Mouse (Mus musculus): ENCODE measurements around the gene Mpdz. TPM values are rescaled to one million over a fixed set of nuclear protein-coding genes. Genes with fewer than 3 reads are reported as not detected.

Gene Mpdz
- polyA plus RNA-seq, 1 experiment: 0.40 TPM

DNA sequence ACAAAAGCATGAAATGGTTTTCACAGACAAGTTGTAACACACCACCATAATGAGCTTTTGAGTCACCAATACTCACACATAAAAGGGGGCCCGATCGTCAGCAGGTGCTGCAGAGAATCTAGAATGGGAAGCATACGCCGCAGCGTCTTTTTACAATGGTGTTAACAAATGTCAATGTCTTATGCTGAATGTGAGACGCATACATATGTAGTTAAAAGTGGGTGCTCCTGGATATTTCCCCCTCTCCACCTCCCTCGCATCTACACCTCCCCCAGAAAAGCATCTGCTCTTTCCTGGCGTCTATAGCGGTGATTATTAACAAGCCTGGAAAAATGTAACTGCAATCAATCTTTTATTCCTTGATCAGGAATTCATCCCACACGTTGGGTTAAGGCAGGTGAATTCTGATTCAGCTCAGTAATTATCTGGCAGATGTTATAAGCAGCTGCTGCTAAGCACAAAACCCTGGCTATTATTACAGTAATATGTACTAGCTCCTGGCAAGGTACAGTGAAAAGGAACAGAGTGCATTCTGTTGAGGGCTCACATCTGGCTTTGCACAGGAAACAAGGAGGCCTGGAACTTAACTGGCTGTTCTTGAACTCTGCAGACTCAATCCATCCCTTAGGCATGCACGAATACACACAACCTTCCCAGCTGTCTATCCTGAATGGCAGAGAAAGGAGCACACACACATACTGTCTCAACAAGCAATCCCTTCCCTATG is 109.6 kb downstream of the Mpdz start:
- no peak for TF ChIP-seq CTCF (IDR thresholded peaks at IDR 0.05; ENCODE audit: low read depth, low read length)
- no peak for TF ChIP-seq POLR2A (IDR thresholded peaks at IDR 0.05; ENCODE audit: borderline replicate concordance, low read depth, low read length)
- Histone ChIP-seq H3K4me1 (ENCODE audit: control insufficient read depth, insufficient read depth, low read length) (no peaks in the 10 kb centered on the region), H3K4me3 (ENCODE audit: insufficient read depth, low read length) (no peak overlapping the region), H3K27ac (ENCODE audit: insufficient read depth, low read depth, low read length) (no peak overlapping the region)

DNA sequence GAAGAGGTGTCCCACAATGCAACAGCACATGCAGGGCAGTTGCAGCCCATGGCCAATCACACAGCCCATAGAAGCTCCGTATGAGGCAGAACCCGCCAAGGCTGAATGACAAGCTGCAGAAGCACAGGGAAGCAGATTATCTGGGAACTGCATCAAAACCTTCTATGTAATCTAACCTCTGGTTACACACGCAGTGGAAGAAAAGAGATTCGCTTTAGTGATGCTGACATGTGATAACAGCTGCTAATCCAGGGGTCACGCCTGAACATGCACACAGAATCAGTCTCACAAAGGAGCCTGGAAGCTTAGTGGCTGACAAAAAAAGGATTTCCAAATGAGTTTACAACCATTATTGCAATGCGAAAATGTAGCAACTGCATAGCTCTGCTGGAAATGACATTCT is 110.2 kb downstream of the Mpdz start:
- H3K27ac ChIP-seq (ENCODE audit: insufficient read depth, low read depth, low read length): no peak overlapping the region
- TF ChIP-seq CTCF (IDR thresholded peaks at IDR 0.05; ENCODE audit: low read depth, low read length) (no peak), POLR2A (IDR thresholded peaks at IDR 0.05; ENCODE audit: borderline replicate concordance, low read depth, low read length) (no peak)
- H3K4me1 ChIP-seq (ENCODE audit: control insufficient read depth, insufficient read depth, low read length): no peaks in the 10 kb centered on the region
- H3K4me3 ChIP-seq (ENCODE audit: insufficient read depth, low read length): no peak overlapping the region

DNA sequence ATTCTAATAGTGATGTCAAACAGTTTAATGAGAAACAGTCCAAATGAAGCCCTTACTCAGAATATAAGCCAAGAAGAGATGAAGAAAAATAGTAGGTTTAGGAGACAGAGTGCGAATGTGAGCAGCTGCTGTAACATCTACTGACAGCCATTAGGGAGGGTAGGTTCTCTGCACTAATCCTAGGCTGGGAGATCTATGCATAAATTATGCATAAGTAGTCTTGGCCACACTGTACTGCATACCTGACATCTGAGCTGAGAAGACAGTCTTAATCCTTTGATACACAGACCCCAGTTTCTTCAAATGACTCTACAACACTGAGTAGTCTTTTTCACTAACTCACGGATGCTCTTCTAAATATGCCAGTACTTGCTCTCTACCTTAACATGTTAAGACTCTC is 114.9 kb downstream of the Mpdz start:
- no peak overlapping the region for H3K27ac ChIP-seq (ENCODE audit: insufficient read depth, low read depth, low read length)
- TF ChIP-seq POLR2A (IDR thresholded peaks at IDR 0.05; ENCODE audit: borderline replicate concordance, low read depth, low read length) (no peak), CTCF (IDR thresholded peaks at IDR 0.05; ENCODE audit: low read depth, low read length) (no peak)
- no peak overlapping the region for H3K4me3 ChIP-seq (ENCODE audit: insufficient read depth, low read length)
- no peaks in the 10 kb centered on the region for H3K4me1 ChIP-seq (ENCODE audit: control insufficient read depth, insufficient read depth, low read length)

DNA sequence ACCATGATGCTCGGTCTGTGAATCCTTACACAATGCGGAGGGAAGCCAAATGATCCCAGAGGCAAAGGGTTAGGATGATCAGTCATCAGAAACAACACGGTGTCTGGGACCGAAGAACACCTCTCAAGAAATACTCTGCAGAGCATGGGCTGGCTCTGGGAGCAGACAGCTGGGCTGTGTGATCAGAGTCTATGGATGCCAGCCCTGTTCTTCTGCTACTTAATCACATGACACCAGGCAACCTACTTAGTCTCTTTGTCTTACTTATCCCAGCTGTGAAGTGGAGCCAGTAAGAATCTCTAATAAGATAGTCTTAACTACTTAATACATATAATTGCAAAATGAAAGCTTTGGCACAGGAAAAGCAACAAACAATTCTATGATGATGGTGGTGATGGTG is 118.8 kb downstream of the Mpdz start:
- no peak overlapping the region for H3K27ac ChIP-seq (ENCODE audit: insufficient read depth, low read depth, low read length)
- H3K4me1 ChIP-seq (ENCODE audit: control insufficient read depth, insufficient read depth, low read length): no peaks in the 10 kb centered on the region
- no peak for TF ChIP-seq CTCF (IDR thresholded peaks at IDR 0.05; ENCODE audit: low read depth, low read length)
- H3K4me3 ChIP-seq (ENCODE audit: insufficient read depth, low read length): no peak overlapping the region

DNA sequence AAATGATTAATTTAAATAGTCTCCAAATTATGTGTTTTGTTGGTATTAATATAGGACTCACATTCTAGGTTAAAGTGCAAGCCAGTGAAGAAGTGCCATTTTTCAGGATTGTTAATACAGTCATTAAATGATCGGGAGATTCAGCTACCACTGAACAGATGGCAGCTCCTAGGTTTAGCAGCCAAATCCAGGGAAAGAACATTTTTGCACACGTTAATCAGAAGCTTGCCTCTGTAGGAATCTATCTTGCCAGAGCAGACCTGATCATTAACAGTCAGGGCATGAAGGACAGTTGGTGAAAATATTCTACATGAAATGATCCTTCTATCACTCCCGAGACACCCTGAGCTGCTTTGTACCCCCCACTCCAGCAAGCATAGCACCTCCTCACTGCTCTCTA is 120.4 kb downstream of the Mpdz start:
- no peak for TF ChIP-seq CTCF (IDR thresholded peaks at IDR 0.05; ENCODE audit: low read depth, low read length)
- no peak for TF ChIP-seq POLR2A (IDR thresholded peaks at IDR 0.05; ENCODE audit: borderline replicate concordance, low read depth, low read length)
- Histone ChIP-seq H3K4me1 (ENCODE audit: control insufficient read depth, insufficient read depth, low read length) (no peaks in the 10 kb centered on the region), H3K4me3 (ENCODE audit: insufficient read depth, low read length) (no peak overlapping the region), H3K27ac (ENCODE audit: insufficient read depth, low read depth, low read length) (no peak overlapping the region)

DNA sequence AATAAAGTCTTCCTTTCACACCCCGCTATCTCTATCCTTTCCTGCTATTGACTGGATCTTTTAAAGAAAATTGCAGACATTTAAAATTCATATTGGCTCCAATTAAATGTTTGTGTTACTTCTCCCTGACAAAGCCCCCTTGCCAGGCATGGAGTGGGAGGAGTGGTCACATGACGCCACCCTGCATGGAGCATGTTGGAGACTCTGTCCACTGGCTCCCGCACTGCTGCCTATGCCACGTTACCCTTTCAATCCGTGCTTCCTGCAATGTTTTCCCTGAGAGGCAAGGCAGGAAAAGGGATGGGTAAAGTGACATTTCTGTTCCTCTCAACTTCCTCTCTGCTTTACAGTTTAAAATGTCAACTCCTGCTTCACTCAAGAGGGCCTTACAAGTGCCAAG is 128.0 kb downstream of the Mpdz start:
- Histone ChIP-seq H3K4me3 (ENCODE audit: insufficient read depth, low read length) (no peak overlapping the region), H3K4me1 (ENCODE audit: control insufficient read depth, insufficient read depth, low read length) (no peaks in the 10 kb centered on the region), H3K27ac (ENCODE audit: insufficient read depth, low read depth, low read length) (no peak overlapping the region)
- no peak for TF ChIP-seq CTCF (IDR thresholded peaks at IDR 0.05; ENCODE audit: low read depth, low read length)
- TF ChIP-seq POLR2A (IDR thresholded peaks at IDR 0.05; ENCODE audit: borderline replicate concordance, low read depth, low read length): no peak

DNA sequence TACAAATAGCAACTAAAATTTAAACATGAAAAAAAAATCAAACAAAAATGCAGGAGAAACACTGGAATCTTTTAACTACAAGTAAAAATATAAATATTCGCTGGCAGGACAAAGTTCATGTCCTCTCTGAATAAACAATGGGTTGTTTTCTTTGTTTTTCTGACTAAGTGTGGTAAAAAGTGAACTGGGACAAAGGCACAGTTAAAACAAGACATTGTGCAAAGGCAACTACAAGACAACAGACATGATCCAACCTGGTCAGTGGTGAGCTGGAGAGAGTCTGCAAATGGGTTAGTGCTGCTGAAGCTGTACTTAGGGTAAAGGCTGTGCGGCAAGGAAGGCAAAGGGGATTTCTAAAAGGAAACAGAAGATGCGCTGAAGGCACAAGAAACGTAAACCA is 129.4 kb downstream of the Mpdz start:
- Histone ChIP-seq H3K4me3 (ENCODE audit: insufficient read depth, low read length) (no peak overlapping the region), H3K27ac (ENCODE audit: insufficient read depth, low read depth, low read length) (no peak overlapping the region), H3K4me1 (ENCODE audit: control insufficient read depth, insufficient read depth, low read length) (no peaks in the 10 kb centered on the region)
- TF ChIP-seq POLR2A (IDR thresholded peaks at IDR 0.05; ENCODE audit: borderline replicate concordance, low read depth, low read length) (no peak), CTCF (IDR thresholded peaks at IDR 0.05; ENCODE audit: low read depth, low read length) (no peak)

DNA sequence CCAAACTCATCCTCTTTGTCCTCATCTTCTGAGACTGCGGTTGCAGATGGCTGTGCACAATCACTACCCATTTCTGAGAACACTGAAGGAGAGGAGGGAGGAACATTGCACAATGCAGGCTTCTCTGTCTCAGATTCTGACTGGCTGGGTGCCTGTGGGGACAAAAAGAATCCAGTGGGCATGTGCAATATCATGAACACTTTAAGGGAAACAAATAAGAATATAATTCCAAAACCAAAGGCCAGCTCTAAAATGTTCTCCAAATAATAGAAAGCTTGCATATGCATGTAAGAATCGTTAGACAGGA is 132.5 kb downstream of the Mpdz start:
- no peak overlapping the region for H3K27ac ChIP-seq (ENCODE audit: insufficient read depth, low read depth, low read length)
- TF ChIP-seq POLR2A (IDR thresholded peaks at IDR 0.05; ENCODE audit: borderline replicate concordance, low read depth, low read length): no peak
- no peak for TF ChIP-seq CTCF (IDR thresholded peaks at IDR 0.05; ENCODE audit: low read depth, low read length)
- H3K4me3 ChIP-seq (ENCODE audit: insufficient read depth, low read length): no peak overlapping the region
- no peaks in the 10 kb centered on the region for H3K4me1 ChIP-seq (ENCODE audit: control insufficient read depth, insufficient read depth, low read length)

DNA sequence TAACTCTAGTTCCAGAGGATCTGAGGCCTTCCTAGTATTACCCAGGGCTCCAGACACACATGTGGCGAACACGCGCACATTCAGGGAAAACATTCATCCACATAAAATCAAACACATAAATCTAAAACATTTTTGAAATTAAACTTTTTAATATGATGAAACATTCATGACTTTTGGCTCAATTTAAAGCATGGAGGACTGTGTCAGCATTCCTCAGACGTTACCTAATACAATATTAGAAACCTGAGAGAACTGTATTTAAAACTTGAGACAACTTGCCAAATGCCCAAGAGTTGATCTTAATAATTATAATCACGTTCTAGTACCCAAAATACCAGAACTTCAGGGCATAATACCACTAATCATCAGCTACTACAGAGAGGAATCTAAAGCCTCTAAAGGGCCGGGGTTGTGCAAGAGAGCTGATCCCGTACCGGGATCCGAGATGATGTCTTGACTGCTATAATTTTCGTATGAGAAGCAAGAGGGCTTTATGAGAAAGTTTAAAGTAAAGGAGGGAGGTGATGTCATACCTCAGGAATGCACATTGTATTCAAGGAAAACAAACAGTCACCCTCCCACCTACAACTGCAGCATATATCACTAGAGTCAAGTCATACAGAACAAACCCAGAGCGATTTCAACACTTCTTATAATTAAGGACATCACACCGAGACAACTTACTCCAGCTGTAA is 133.0 kb downstream of the Mpdz start:
- TF ChIP-seq CTCF (IDR thresholded peaks at IDR 0.05; ENCODE audit: low read depth, low read length) (no peak), POLR2A (IDR thresholded peaks at IDR 0.05; ENCODE audit: borderline replicate concordance, low read depth, low read length) (no peak)
- no peak overlapping the region for H3K27ac ChIP-seq (ENCODE audit: insufficient read depth, low read depth, low read length)
- no peak overlapping the region for H3K4me3 ChIP-seq (ENCODE audit: insufficient read depth, low read length)
- no peaks in the 10 kb centered on the region for H3K4me1 ChIP-seq (ENCODE audit: control insufficient read depth, insufficient read depth, low read length)

DNA sequence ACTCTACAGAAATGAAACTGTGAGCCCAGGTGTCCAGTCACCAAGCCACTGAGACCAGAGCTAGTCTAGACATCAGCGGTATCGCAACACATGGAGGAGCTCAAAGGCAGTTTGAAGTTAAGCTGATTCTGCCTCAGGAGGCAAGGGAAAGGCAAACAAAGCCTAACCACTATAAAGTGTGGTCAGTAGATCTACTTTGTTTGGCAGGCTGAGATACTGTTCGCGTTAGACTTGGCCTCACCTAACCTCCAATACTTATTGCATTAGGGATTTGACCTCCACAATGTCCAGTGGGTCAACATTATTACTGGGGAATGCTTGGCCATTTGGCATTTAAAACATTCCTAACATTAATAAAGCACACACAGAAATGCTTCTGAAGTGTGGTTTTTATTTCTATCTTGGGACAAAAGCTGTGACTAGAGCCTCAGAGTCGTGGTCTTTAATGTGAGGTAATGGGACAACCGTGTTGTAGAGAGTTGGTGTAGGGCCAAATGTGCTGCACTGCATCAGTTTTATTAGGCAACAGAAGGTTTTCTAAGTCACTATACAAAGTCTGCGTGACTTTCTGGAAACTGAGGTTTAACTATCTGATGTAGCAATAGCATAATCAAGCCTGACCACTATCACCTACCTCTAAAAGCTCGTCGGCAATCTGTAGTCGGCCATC is 134.9 kb downstream of the Mpdz start:
- no peak overlapping the region for H3K27ac ChIP-seq (ENCODE audit: insufficient read depth, low read depth, low read length)
- no peak overlapping the region for H3K4me3 ChIP-seq (ENCODE audit: insufficient read depth, low read length)
- no peak for TF ChIP-seq CTCF (IDR thresholded peaks at IDR 0.05; ENCODE audit: low read depth, low read length)
- TF ChIP-seq POLR2A (IDR thresholded peaks at IDR 0.05; ENCODE audit: borderline replicate concordance, low read depth, low read length): no peak
- no peaks in the 10 kb centered on the region for H3K4me1 ChIP-seq (ENCODE audit: control insufficient read depth, insufficient read depth, low read length)
